Mouse (Mus musculus): Measurements from ENCODE around the gene Atg5.

- no peak for TF ChIP-seq TAL1 (IDR thresholded peaks at IDR 0.05; ENCODE audit: low read length)
- TF ChIP-seq GATA1 (IDR thresholded peaks at IDR 0.05; ENCODE audit: low read length), result no peak
Observed at GRCm38 (mm10) chr10:44323070-44323775, 55.1 kb downstream of the Atg5 start.
